Mouse (Mus musculus): ENCODE measurements around the gene Gm45837. TPM values are rescaled to one million over a fixed set of nuclear protein-coding genes. Genes with fewer than 3 reads are reported as not detected.

The Gm45837 gene
- polyA plus RNA-seq, 1 experiment from 2014 or later = not detected

DNA sequence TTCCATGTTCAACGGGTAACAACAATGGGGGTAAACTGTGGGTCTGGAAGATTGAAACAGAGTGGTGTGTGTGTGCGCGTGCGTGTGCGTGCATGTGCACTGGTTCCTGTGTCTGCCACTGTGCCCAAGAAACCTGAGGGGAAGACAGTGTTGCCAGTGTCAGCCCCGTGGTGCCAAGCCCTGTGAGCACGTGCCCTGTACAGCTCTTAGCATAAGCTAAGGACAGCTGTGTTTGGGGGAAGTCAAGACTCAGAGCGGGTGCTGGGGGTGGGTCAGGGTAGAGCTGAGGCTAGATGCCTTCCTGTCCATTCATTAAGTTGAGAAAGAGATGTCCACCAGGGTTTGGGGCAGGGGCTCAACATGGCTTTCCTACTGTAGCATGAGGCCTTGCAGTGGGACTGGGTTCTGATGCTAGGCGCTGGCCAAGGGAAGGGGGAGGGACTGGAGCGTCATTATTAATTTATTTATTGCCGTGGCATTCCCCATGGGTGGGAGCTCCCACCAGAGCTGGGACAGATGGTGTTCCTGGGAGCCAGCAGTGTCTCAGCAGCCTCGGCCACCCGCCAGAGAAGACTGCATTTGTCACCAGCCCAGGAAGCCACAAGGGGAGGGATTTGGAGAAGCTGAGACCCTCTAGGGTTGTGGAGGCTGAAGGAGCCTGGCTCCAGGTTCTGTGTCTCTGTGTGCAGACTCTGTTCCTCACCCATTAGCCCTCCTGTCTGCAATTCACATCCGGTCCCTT lies 51.8 kb downstream of the Gm45837 start:
- H3K36me3 ChIP-seq (replicated peaks) = no peaks in the 10 kb centered on the region
- DNase-seq (ENCODE audit: low spot score) = no peak
- peaks cover 10% of the 10 kb centered on the region; the same call in 1 of the 2 replicates for H3K27me3 ChIP-seq (replicated peaks; ENCODE audit: low read depth, poor library complexity, severe bottlenecking)
- no peaks in the 10 kb centered on the region for H3K9me3 ChIP-seq
- peak overlapping the region; percentile 40; the same call in 1 of the 2 replicates for H3K27ac ChIP-seq (replicated peaks)
- WGBS = 87% methylated on average over 14 of the region's 14 CpGs
- H3K4me3 ChIP-seq = no peak overlapping the region
- peaks cover 54% of the 10 kb centered on the region for H3K4me1 ChIP-seq

DNA sequence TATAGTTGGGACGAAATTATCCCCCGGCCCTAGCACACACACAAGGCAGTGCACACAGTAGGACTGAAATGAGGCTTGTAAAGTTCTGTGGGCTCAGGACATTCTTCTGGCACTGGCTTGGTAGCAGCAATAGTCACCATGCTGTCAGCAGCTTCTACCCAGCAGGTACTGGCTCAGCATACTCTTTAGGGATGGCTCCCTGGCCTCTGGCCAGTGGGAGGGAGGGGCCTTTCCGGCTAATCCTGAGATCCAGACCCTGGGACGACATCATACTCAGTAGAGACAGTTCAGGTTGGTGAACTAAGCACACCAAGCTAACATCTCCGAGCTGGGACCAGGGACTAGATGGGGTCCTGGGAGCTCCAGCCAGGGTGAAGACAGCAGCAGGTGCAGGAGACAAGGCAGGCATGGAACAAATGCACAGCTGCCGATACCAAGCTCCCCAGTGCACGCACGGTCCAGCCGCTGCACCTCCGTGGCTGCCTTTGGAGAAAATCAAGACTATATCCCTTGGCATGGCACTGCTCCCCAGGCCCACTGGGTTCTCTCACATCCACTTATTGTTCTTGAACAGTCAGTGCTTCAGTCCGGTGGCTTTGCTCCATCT lies 53.1 kb downstream of the Gm45837 start:
- Histone ChIP-seq H3K36me3 (replicated peaks) (no peaks in the 10 kb centered on the region), H3K4me3 (no peak overlapping the region), H3K27ac (replicated peaks) (0 out of 2 replicates have a peak overlapping the region, but pooled peaks have one; percentile 40), H3K27me3 (replicated peaks; ENCODE audit: low read depth, poor library complexity, severe bottlenecking) (no peaks in the 10 kb centered on the region; the same call in 1 of the 2 replicates), H3K4me1 (peaks cover 43% of the 10 kb centered on the region), H3K9me3 (no peaks in the 10 kb centered on the region)
- WGBS = 85% methylated on average over 11 of the region's 11 CpGs
- DNase-seq (ENCODE audit: low spot score) = no peak

DNA sequence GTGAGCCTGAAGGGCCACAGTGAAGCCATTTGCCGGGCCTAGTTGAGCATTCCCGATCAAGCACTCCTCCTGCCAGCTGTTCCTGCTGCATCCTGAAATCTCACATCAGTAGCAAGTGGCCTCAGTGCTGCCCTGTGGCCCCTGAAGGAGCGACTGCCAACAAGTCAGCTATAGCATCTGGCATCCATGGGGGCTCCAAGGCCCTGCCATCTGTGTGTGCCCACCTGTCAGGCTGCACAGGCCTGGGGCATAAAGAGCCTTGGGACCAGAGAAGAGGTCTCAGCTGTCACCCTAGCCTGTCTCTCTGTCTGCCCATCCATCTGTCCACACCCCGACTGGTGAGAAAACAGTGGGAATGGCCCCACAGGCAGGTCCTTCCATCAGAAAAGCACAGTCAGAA lies 54.2 kb downstream of the Gm45837 start:
- no peak for DNase-seq (ENCODE audit: low spot score)
- H3K9me3 ChIP-seq = no peaks in the 10 kb centered on the region
- H3K4me1 ChIP-seq = peaks cover 37% of the 10 kb centered on the region
- 66% methylated on average over 4 of the region's 4 CpGs for WGBS
- peak overlapping the region; percentile 31 for H3K27ac ChIP-seq (replicated peaks)
- no peaks in the 10 kb centered on the region; the same call in 1 of the 2 replicates for H3K27me3 ChIP-seq (replicated peaks; ENCODE audit: low read depth, poor library complexity, severe bottlenecking)
- no peak overlapping the region for H3K4me3 ChIP-seq
- H3K36me3 ChIP-seq (replicated peaks) = no peaks in the 10 kb centered on the region

DNA sequence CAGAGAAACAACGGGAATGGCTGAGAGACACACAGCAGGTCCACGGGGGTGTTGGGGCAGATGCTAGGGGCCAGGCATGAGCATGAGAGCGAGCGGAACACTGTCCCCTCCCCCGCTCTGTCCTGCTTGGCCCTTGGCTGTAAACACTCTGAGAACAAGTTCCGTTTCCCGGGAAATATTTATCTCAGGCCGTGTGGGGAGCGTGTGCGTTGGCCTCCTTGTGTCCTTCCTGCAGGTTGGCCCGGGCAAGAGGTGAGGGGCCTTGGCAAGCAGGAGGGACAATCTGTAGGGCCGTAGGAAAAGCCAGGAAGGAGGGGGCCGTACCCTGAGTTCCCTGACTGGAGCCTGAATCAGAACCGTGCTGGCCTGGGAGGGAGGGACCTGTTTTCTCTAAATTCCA lies 54.7 kb downstream of the Gm45837 start:
- peak overlapping the region; percentile 31 for H3K27ac ChIP-seq (replicated peaks)
- no peak overlapping the region for H3K4me3 ChIP-seq
- H3K9me3 ChIP-seq = no peaks in the 10 kb centered on the region
- WGBS = 42% methylated on average over 14 of the region's 14 CpGs
- H3K4me1 ChIP-seq = peaks cover 32% of the 10 kb centered on the region
- no peaks in the 10 kb centered on the region for H3K36me3 ChIP-seq (replicated peaks)
- peak; percentile 35 for DNase-seq (ENCODE audit: low spot score)
- no peaks in the 10 kb centered on the region; the same call in 1 of the 2 replicates for H3K27me3 ChIP-seq (replicated peaks; ENCODE audit: low read depth, poor library complexity, severe bottlenecking)

DNA sequence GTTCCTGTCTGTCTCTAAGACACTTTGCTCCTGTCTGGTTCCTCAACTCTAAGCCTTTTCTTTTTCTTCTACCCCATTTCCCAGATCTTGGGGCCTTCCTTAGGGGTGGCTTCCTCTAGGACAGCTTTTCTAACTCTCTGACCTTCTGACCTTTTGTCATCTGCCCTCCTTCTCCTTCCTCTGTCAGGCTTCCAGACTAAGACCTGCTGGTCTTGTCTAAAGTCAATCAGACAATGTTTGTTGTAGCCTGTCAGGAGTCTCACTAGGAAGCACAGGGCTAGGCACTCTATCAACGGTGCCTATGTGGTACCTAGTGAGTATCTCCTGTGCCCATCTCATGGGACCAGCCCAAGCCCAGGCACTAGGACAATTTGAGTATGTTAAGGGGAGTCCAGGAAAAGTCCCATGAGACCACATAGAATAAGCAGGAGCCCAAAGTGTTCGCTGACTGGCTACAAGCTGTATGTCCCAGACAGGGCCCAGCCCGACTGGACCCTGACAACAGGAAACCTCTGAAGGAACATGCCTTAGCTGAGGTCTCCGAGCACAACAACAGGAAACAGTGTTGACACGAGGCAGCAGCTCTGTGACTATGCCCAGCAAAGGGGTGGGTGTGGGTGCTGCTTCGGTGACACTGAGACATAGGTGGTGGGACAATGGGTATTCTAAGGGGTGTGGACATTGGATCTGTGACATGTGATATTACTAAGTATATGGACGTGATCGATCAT lies 55.3 kb downstream of the Gm45837 start:
- Histone ChIP-seq H3K27me3 (replicated peaks; ENCODE audit: low read depth, poor library complexity, severe bottlenecking) (no peaks in the 10 kb centered on the region), H3K4me3 (no peak overlapping the region), H3K4me1 (peaks cover 27% of the 10 kb centered on the region), H3K9me3 (no peaks in the 10 kb centered on the region), H3K27ac (replicated peaks) (no peak overlapping the region; the same call in 1 of the 2 replicates), H3K36me3 (replicated peaks) (no peaks in the 10 kb centered on the region)
- DNase-seq (ENCODE audit: low spot score) = no peak
- WGBS = 82% methylated on average over 8 of the region's 8 CpGs

DNA sequence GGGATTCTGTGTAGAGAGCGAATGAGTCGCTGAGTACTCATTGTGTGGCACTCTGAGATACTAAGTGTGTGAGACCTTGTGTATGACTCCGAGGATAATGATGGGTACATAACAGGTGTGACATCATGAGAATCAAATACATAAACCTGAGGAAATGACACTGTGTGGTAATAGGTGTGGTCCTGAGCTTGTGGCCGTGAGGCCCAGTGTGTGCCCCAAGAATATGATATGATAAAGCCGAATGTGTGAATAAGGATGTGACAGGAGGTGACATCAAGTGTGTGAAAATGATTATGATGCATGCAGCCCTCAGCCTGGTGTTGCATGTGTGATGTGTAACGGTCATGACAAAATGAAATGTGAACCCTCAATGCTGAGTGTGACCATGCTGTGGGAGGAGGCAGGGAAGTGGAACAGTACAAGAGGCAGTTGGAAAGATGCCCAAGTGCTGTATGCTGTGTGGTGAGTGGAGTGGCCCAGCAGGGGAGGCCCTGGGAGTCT lies 55.9 kb downstream of the Gm45837 start:
- no peak for DNase-seq (ENCODE audit: low spot score)
- no peak overlapping the region for H3K4me3 ChIP-seq
- no peaks in the 10 kb centered on the region for H3K36me3 ChIP-seq (replicated peaks)
- H3K27me3 ChIP-seq (replicated peaks; ENCODE audit: low read depth, poor library complexity, severe bottlenecking) = no peaks in the 10 kb centered on the region
- H3K27ac ChIP-seq (replicated peaks) = no peak overlapping the region
- H3K9me3 ChIP-seq = no peaks in the 10 kb centered on the region
- 91% methylated on average over 6 of the region's 6 CpGs for WGBS
- peaks cover 27% of the 10 kb centered on the region for H3K4me1 ChIP-seq

DNA sequence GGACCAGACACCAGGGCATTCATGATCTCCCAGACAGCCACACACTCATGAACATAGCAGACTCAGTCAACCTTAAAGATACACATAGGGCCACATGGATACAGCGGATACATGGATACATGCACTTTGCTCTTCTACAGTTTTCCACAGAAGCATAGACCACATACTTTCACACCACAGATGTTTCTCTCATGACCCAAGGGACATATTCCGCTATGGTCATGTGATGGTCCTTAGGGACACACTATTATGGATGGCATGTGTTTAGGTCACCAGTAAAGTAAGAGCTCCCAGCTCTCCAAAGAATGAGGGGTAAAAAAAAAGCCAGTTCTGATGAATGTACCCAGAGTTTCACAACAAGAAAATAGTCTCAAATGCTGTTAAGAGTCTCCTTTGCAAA lies 60.7 kb downstream of the Gm45837 start:
- Histone ChIP-seq H3K27me3 (replicated peaks; ENCODE audit: low read depth, poor library complexity, severe bottlenecking) (no peaks in the 10 kb centered on the region), H3K4me3 (no peak overlapping the region), H3K9me3 (no peaks in the 10 kb centered on the region), H3K27ac (replicated peaks) (no peak overlapping the region), H3K4me1 (peaks cover 8% of the 10 kb centered on the region; the same call in 1 of the 2 replicates), H3K36me3 (replicated peaks) (no peaks in the 10 kb centered on the region)
- WGBS = 89% methylated on average over 2 of the region's 2 CpGs
- DNase-seq (ENCODE audit: low spot score) = no peak

DNA sequence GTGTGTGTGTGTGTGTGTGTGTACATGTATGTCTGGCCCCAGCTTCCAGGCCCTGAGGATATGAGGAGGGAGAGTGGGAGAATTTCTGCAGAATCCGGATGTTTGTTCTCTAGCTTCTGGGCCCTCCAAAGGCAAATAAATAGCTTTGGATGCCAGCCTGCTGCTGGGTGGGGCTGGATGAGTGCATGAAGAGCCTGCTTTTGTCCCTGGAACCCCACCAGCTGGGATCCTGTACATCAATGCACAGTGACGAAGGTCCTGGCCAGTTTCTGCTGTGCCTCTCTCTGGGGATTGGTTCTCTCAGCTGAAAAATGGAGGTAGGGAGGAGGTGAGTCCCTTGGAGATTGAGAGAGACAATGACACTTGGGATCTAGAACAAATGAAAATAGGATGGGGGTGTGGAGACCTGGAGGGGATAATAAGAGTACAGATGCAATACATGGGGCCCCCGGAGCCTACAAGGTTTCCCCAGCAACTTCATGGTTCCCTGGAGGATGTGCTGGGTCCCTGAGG lies 61.3 kb downstream of the Gm45837 start:
- H3K36me3 ChIP-seq (replicated peaks) = no peaks in the 10 kb centered on the region
- H3K27ac ChIP-seq (replicated peaks) = no peak overlapping the region
- peaks cover 8% of the 10 kb centered on the region; the same call in 1 of the 2 replicates for H3K4me1 ChIP-seq
- WGBS = 74% methylated on average over 3 of the region's 3 CpGs
- no peaks in the 10 kb centered on the region for H3K27me3 ChIP-seq (replicated peaks; ENCODE audit: low read depth, poor library complexity, severe bottlenecking)
- H3K9me3 ChIP-seq = no peaks in the 10 kb centered on the region
- H3K4me3 ChIP-seq = no peak overlapping the region
- no peak for DNase-seq (ENCODE audit: low spot score)

DNA sequence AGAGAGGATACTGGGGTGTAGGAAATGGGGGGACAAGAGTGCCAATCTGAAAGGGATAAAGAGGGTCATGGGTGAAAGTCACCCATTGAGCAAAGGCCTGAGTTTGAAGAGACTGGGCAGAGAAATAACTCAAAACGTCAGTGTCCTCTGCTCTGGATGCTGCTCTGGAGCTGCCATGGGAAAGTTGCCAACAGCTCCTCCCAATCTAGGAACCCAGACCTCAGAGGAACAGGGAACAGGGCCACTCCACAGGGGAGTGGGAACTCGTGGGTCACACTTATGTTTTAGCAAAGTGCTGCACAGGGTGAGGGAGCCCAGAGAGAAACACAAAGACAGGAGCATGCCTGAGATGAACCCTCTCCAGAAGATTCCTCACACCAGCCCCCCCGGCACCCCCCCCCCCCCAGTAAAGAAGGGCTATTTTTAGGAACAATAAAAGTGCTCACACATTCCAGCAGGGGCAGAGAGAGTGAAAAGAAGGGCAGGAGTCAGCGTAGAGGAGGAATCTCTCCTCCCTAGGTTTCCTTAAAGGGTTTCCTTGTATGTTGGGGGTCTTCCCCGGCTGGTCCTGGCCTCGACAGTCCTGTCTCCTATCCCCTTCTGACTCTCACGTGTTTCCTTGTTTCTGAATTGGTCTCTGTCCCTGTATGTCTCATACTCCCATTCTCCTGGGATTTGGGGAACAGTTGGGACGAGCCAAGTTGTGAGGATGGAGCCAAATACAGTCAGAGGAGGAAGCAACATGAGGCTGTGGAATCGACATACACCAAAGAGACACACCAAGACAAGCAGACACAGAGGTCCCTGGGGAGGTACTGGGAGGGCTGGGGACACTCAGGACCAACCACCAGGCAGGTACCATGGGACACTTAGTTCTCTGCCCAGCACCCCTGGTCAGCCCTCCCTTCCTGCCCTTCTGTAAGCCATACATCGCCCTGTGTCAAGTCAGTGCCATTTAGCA lies 62.2 kb downstream of the Gm45837 start:
- Histone ChIP-seq H3K4me1 (peaks cover 8% of the 10 kb centered on the region; the same call in 1 of the 2 replicates), H3K27me3 (replicated peaks; ENCODE audit: low read depth, poor library complexity, severe bottlenecking) (no peaks in the 10 kb centered on the region), H3K27ac (replicated peaks) (no peak overlapping the region), H3K36me3 (replicated peaks) (no peaks in the 10 kb centered on the region), H3K9me3 (no peaks in the 10 kb centered on the region), H3K4me3 (no peak overlapping the region)
- DNase-seq (ENCODE audit: low spot score) = no peak
- WGBS = 61% methylated on average over 10 of the region's 10 CpGs

DNA sequence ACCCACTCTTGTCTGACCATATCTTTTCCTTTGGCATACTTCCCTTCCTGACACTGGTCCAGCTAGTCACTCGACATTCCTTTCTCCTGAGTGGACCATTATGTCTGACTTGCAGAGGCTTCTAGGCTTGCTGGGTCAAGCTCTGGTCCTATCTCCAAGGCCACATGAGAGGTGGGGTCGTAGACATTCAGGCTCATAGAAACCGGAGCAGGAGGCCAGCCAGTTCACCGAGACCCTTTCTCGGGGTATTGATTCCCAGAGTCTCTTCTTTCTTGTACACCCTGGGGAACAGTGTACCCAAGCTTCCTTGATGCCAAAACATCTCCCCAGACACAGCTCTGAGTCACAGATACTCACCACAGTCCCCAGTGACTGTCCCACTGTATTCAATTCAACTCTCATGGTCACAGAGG lies 63.7 kb downstream of the Gm45837 start:
- no peak for DNase-seq (ENCODE audit: low spot score)
- Histone ChIP-seq H3K9me3 (no peaks in the 10 kb centered on the region), H3K27ac (replicated peaks) (no peak overlapping the region), H3K36me3 (replicated peaks) (no peaks in the 10 kb centered on the region), H3K4me3 (no peak overlapping the region), H3K27me3 (replicated peaks; ENCODE audit: low read depth, poor library complexity, severe bottlenecking) (no peaks in the 10 kb centered on the region), H3K4me1 (peaks cover 8% of the 10 kb centered on the region; the same call in 1 of the 2 replicates)
- 87% methylated on average over 5 of the region's 5 CpGs for WGBS

DNA sequence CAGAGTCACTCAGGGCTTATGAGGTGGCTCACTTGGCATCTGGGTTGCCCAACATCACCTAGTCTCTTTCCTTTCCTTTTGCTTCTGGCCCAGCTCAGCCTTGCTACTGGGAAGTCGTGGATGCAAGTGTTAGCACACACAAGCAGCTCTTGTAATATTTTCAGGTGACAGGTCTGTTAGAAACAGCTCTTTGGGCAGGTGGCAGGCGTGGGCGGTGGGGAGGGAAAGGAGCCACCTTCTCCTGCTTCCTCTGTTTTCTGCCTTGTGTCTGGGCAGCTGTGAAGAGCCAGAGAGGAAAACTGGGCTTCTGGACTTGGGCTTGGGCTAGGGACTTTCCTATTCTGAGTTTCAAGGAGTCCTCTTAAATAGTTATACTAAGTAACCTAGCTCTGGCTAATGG lies 65.3 kb downstream of the Gm45837 start:
- Histone ChIP-seq H3K36me3 (replicated peaks) (no peaks in the 10 kb centered on the region), H3K4me3 (no peak overlapping the region), H3K4me1 (peaks cover 8% of the 10 kb centered on the region; the same call in 1 of the 2 replicates), H3K27ac (replicated peaks) (no peak overlapping the region), H3K9me3 (no peaks in the 10 kb centered on the region), H3K27me3 (replicated peaks; ENCODE audit: low read depth, poor library complexity, severe bottlenecking) (no peaks in the 10 kb centered on the region)
- no peak for DNase-seq (ENCODE audit: low spot score)
- WGBS = 84% methylated on average over 3 of the region's 3 CpGs
